12 mouse cellular contexts compared by ENCODE assay signal in the genomic region with DNA sequence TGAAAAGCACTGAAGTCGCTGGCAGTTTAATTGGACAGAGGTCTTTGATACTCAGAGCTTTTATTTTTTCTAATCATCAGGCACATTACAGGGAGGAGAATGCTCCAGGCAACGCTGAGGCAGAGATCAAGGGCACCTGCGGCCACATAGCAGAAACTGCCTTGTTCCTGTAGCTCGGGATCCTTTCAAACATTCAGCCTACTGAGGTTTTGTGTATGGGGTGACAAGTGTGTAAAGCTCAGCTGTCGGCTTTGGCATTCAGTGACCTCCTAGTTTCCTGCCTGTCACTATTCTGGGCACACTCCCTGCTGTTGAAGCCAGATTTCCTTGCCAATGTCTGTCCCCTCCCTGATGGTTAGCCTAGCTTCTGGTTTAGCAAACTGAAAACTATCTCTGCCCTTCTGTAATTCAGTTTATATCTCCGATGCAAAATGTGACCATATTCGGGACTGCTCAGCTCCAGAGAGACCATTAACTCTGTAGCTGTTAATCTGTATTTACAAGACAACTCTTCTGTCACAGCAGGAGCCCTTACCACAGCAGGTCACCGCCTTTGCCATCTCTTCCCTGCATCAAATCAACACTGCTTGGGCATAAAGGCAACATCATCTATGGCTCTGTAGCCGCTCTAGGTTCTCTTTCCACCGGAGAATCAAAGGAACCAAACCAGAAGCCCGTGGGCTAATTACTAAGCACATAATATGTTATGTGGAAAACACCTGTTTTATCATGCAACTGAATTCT.
DNase-seq lines count a peak whose midpoint lies in the region; ATAC-seq and TF ChIP-seq lines count a peak whose summit lies in the region.
"Had no signal": no experiment of that assay in that cellular context is flagged by ENCODE, and none has a peak within 500 bp of the region (broad histone marks: within the 10 kb centered on the region; RNA-seq: fewer than 3 reads in every experiment).

No protein-coding gene starts in this region.

- no peak overlapping the region for H3K4me3 ChIP-seq in embryonic facial prominence, embryonic 10.5 days
- H3K4me3 ChIP-seq in hindbrain, postnatal 0 days (ENCODE audit: low read length), result no peak overlapping the region
- no peak overlapping the region for H3K4me3 ChIP-seq in liver, embryonic 12.5 days
- H3K4me3 ChIP-seq: embryonic facial prominence, embryonic 12.5 days; myocyte had no signal

- H3K4me2 ChIP-seq in hindbrain, postnatal 0 days (ENCODE audit: low read depth, low read length), result peak overlapping the region; percentile 16
- no peak overlapping the region for H3K4me2 ChIP-seq in liver, embryonic 12.5 days
- H3K4me2 ChIP-seq: embryonic facial prominence, embryonic 12.5 days had no signal

- H3K36me3 ChIP-seq in embryonic facial prominence, embryonic 10.5 days (replicated peaks), result no peaks in the 10 kb centered on the region
- no peaks in the 10 kb centered on the region for H3K36me3 ChIP-seq in hindbrain, postnatal 0 days (ENCODE audit: insufficient read depth, low read length)
- H3K36me3 ChIP-seq in liver, embryonic 12.5 days, result no peaks in the 10 kb centered on the region
- H3K36me3 ChIP-seq: embryonic facial prominence, embryonic 12.5 days had no signal

- peak; percentile 31 to 40 for DNase-seq in right cerebral cortex, postnatal 10 days (ENCODE audit: low spot score in 2 of 2)
- no peak for DNase-seq in right cerebral cortex, postnatal 36 days (ENCODE audit: low spot score in 2 of 2)
- peak; percentile 19 for DNase-seq in embryonic facial prominence, embryonic 10.5 days (ENCODE audit: low spot score)
- peak; percentile 60 for DNase-seq in hindbrain, postnatal 0 days (ENCODE audit: low spot score)
- DNase-seq in telencephalon, adult 2 months (ENCODE audit: low read depth, low spot score), result peak; percentile 6
- no peak for DNase-seq in urinary bladder, adult 18-20 months (ENCODE audit: low spot score in 2 of 2)
- DNase-seq: liver had no signal

- no peak for TF ChIP-seq CTCF in hindbrain, postnatal 0 days (IDR thresholded peaks at IDR 0.05; ENCODE audit: low read depth)

- 9% methylated on average over 11 of the region's 11 CpGs for WGBS in embryonic facial prominence, embryonic 10.5 days
- 11% methylated on average over 11 of the region's 11 CpGs for WGBS in hindbrain, postnatal 0 days
- 19% methylated on average over 11 of the region's 11 CpGs for WGBS in liver, embryonic 12.5 days (ENCODE audit: insufficient replicate concordance)

- H3K9me3 ChIP-seq in embryonic facial prominence, embryonic 10.5 days, result no peaks in the 10 kb centered on the region
- H3K9me3 ChIP-seq in hindbrain, postnatal 0 days (ENCODE audit: low read length), result no peaks in the 10 kb centered on the region
- H3K9me3 ChIP-seq in liver, embryonic 12.5 days (replicated peaks), result no peaks in the 10 kb centered on the region
- H3K9me3 ChIP-seq: embryonic facial prominence, embryonic 12.5 days had no signal

- H3K27ac ChIP-seq in embryonic facial prominence, embryonic 10.5 days (replicated peaks), result no peak overlapping the region
- no peak overlapping the region for H3K27ac ChIP-seq in hindbrain, postnatal 0 days
- H3K27ac ChIP-seq in liver, embryonic 12.5 days, result no peak overlapping the region
- H3K27ac ChIP-seq: embryonic facial prominence, embryonic 12.5 days had no signal

- H3K27me3 ChIP-seq in embryonic facial prominence, embryonic 10.5 days (replicated peaks; ENCODE audit: low read depth, poor library complexity, severe bottlenecking), result no peaks in the 10 kb centered on the region
- no peaks in the 10 kb centered on the region for H3K27me3 ChIP-seq in hindbrain, postnatal 0 days (ENCODE audit: insufficient read depth, low read length)
- no peaks in the 10 kb centered on the region for H3K27me3 ChIP-seq in liver, embryonic 12.5 days (replicated peaks)
- H3K27me3 ChIP-seq: embryonic facial prominence, embryonic 12.5 days; Patski had no signal

- H3K4me1 ChIP-seq in embryonic facial prominence, embryonic 10.5 days, result peaks cover 6% of the 10 kb centered on the region; the same call in 1 of the 2 replicates
- H3K4me1 ChIP-seq in hindbrain, postnatal 0 days (ENCODE audit: insufficient read depth, low read length), result no peaks in the 10 kb centered on the region
- no peaks in the 10 kb centered on the region for H3K4me1 ChIP-seq in liver, embryonic 12.5 days

- H3K9ac ChIP-seq in hindbrain, postnatal 0 days (replicated peaks; ENCODE audit: low read length), result no peak overlapping the region
- no peak overlapping the region for H3K9ac ChIP-seq in liver, embryonic 12.5 days
- H3K9ac ChIP-seq: embryonic facial prominence, embryonic 12.5 days had no signal

- ATAC-seq in hindbrain, postnatal 0 days, result peak; percentile 84
- no peak for ATAC-seq in activated CD4-positive, CD25-positive, alpha-beta regulatory T cell, adult 4 months
- no peak for ATAC-seq in liver, embryonic 12.5 days
- ATAC-seq: Patski had no signal

Comparison
In these comparisons a context has a peak if more than half of its experiments do, and no peak if none do; other contexts are left out.
1. DNase-seq: peak in right cerebral cortex, postnatal 10 days (2 of 2), embryonic facial prominence, embryonic 10.5 days (single experiment), hindbrain, postnatal 0 days (single experiment) and telencephalon, adult 2 months (single experiment); none in right cerebral cortex, postnatal 36 days (0 of 2) and urinary bladder, adult 18-20 months (0 of 2).